Mouse (Mus musculus) liver, embryonic 15.5 days (tissue): ENCODE data around the gene Rnaseh2a. TPM values are rescaled to one million over a fixed set of nuclear protein-coding genes. Genes with fewer than 3 reads are reported as not detected.
A peak's percentile ranks its signal among the peaks of the same experiment; 100 is the strongest.

ENCODE experiments used
- ATAC-seq: fragments of 200-750 bp; cut with Nextera tagmentation; 2 replicates; pipeline ENCODE4 v1.8.0; 2017; ENCODE audit warnings: moderate number of reproducible peaks, mild to moderate bottlenecking, moderate library complexity; ENCODE audit not compliant: insufficient read depth
- H3K27ac ChIP-seq: fragments of 300-500 bp; sonication (generic); replicated peaks from 2 replicates; pipeline ENCODE4 v1.5.1; 2015; ENCODE audit warnings: mild to moderate bottlenecking, inconsistent platforms
- H3K27me3 ChIP-seq: fragments of 300-500 bp; sonication (generic); 2 replicates; pipeline ENCODE4 v1.6.1; 2015; ENCODE audit warnings: mild to moderate bottlenecking, inconsistent platforms
- H3K36me3 ChIP-seq: fragments of 300-500 bp; sonication (generic); replicated peaks from 2 replicates; pipeline ENCODE4 v1.6.1; 2015; ENCODE audit warnings: moderate library complexity, mild to moderate bottlenecking, inconsistent platforms
- H3K4me1 ChIP-seq: fragments of 300-500 bp; sonication (generic); replicated peaks from 2 replicates; pipeline ENCODE4 v1.6.1; 2015; ENCODE audit warnings: inconsistent platforms
- H3K4me2 ChIP-seq: fragments of 300-500 bp; sonication (generic); 2 replicates; pipeline ENCODE4 v1.6.1; 2015; ENCODE audit warnings: moderate library complexity, mild to moderate bottlenecking, inconsistent platforms
- H3K4me3 ChIP-seq: fragments of 300-500 bp; sonication (generic); replicated peaks from 2 replicates; pipeline ENCODE4 v1.5.1; 2015; ENCODE audit warnings: mild to moderate bottlenecking, inconsistent platforms
- H3K9ac ChIP-seq: fragments of 300-500 bp; sonication (generic); 2 replicates; pipeline ENCODE4 v1.6.1; 2015; ENCODE audit warnings: moderate library complexity, mild to moderate bottlenecking, inconsistent platforms
- H3K9me3 ChIP-seq: fragments of 300-500 bp; sonication (generic); replicated peaks from 2 replicates; pipeline ENCODE4 v1.6.1; 2016; ENCODE audit warnings: inconsistent platforms
- WGBS: fragments of 180-500 bp; shearing (Covaris S2); methylation state at CpG from one replicate; pipeline ENCODE4 v1.1.7; 2015; ENCODE audit warnings: mixed read lengths; ENCODE audit not compliant: insufficient replicate concordance; 5-methylcytosine and 5-hydroxymethylcytosine counted together
- polyA plus RNA-seq: library from polyadenylated mRNA; unstranded; fragments of >200 nt; fragmentation: Nextera tagmentation; extraction: Ambion mirVana; gene quantifications from 2 replicates; pipeline ENCODE4 v1.2.1, GENCODE M21; 2015

The Rnaseh2a gene
- polyA plus RNA-seq: 101 TPM in 2 replicates

- peak within 1 kb of the TSS; percentile 85 for H3K4me3 ChIP-seq
- WGBS: under 1% methylated on average over 56 of the region's 56 CpGs
Observed at GRCm38 (mm10) chr8:84969241-84970134, at the start of gene Rnaseh2a, which contains the start of the genes Gm49661 and Prdx2. Gene Rnaseh2a (minus strand): TSS chr8:84969767. Gene Gm49661 (minus strand): TSS chr8:84969433. Gene Prdx2 (plus strand): TSS chr8:84969587.

GRCm38 (mm10) chr8:85017209-85017608 lies 47.6 kb upstream of the Rnaseh2a start:
- Histone ChIP-seq H3K27me3 (peaks cover 34% of the 10 kb centered on the region), H3K9me3 (no peaks in the 10 kb centered on the region), H3K4me2 (no peak overlapping the region), H3K9ac (no peak overlapping the region), H3K27ac (no peak overlapping the region), H3K4me3 (no peak overlapping the region), H3K4me1 (peaks cover 6% of the 10 kb centered on the region), H3K36me3 (peaks cover 46% of the 10 kb centered on the region)
- no peak for ATAC-seq
- WGBS: 61% methylated on average over 5 of the region's 5 CpGs

More at GRCm38 (mm10) chr8:84969241-84970134, at the start of gene Rnaseh2a, which contains the start of the genes Gm49661 and Prdx2:
- no peaks in the 10 kb centered on the region for H3K9me3 ChIP-seq
- peak within 1 kb of the TSS; percentile 99 for H3K4me2 ChIP-seq
- peak; percentile 68 for ATAC-seq
- peaks cover 82% of the 10 kb centered on the region for H3K4me1 ChIP-seq
- H3K9ac ChIP-seq: peak within 1 kb of the TSS; percentile 95
- peak within 1 kb of the TSS; percentile 97 for H3K27ac ChIP-seq
- no peaks in the 10 kb centered on the region for H3K27me3 ChIP-seq
- peaks cover 49% of the 10 kb centered on the region for H3K36me3 ChIP-seq

GRCm38 (mm10) chr8:85016724-85017123 lies 47.2 kb upstream of the Rnaseh2a start:
- 66% methylated on average over 10 of the region's 10 CpGs for WGBS
- no peak overlapping the region for H3K27ac ChIP-seq
- no peak overlapping the region for H3K4me2 ChIP-seq
- H3K4me3 ChIP-seq: no peak overlapping the region
- no peak for ATAC-seq
- H3K27me3 ChIP-seq: peaks cover 38% of the 10 kb centered on the region
- no peaks in the 10 kb centered on the region for H3K9me3 ChIP-seq
- peaks cover 42% of the 10 kb centered on the region for H3K36me3 ChIP-seq
- H3K4me1 ChIP-seq: peaks cover 6% of the 10 kb centered on the region
- no peak overlapping the region for H3K9ac ChIP-seq

- peaks cover 56% of the 10 kb centered on the region for H3K27me3 ChIP-seq
- peak within 1 kb of the TSS; percentile 63 for H3K4me2 ChIP-seq
- H3K4me1 ChIP-seq: peaks cover 6% of the 10 kb centered on the region
- 36% methylated on average over 2 of the region's 2 CpGs for WGBS
- no peaks in the 10 kb centered on the region for H3K9me3 ChIP-seq
- H3K9ac ChIP-seq: no peak within 1 kb of the TSS
- H3K27ac ChIP-seq: no peak within 1 kb of the TSS
- no peak for ATAC-seq
- H3K4me3 ChIP-seq: peak within 1 kb of the TSS; percentile 11; the same call in 1 of the 2 replicates
- H3K36me3 ChIP-seq: peaks cover 19% of the 10 kb centered on the region
Observed at GRCm38 (mm10) chr8:85014431-85014830, 44.9 kb upstream of the Rnaseh2a start, which contains the start of gene Best2. Gene Best2 (minus strand): TSS chr8:85014531.

GRCm38 (mm10) chr8:85013230-85013840 lies 43.8 kb upstream of the Rnaseh2a start:
- H3K27ac ChIP-seq: no peak overlapping the region
- H3K4me1 ChIP-seq: peaks cover 6% of the 10 kb centered on the region
- H3K9me3 ChIP-seq: no peaks in the 10 kb centered on the region
- 5% methylated on average over 26 of the region's 26 CpGs for WGBS
- peak overlapping the region; percentile 63 for H3K4me2 ChIP-seq
- H3K27me3 ChIP-seq: peaks cover 67% of the 10 kb centered on the region
- H3K4me3 ChIP-seq: peak overlapping the region; percentile 11; the same call in 1 of the 2 replicates
- H3K9ac ChIP-seq: no peak overlapping the region
- ATAC-seq: 0 out of 2 replicates have a peak, but pooled peaks have one; percentile 16
- H3K36me3 ChIP-seq: peaks cover 8% of the 10 kb centered on the region

- H3K27me3 ChIP-seq: peaks cover 84% of the 10 kb centered on the region
- H3K27ac ChIP-seq: no peak overlapping the region
- no peaks in the 10 kb centered on the region for H3K9me3 ChIP-seq
- no peak for ATAC-seq
- H3K36me3 ChIP-seq: no peaks in the 10 kb centered on the region
- 14% methylated on average over 28 of the region's 28 CpGs for WGBS
- no peak overlapping the region for H3K4me2 ChIP-seq
- peaks cover 11% of the 10 kb centered on the region for H3K4me1 ChIP-seq
- no peak overlapping the region for H3K4me3 ChIP-seq
- no peak overlapping the region for H3K9ac ChIP-seq
Observed at GRCm38 (mm10) chr8:85011242-85011641, 41.7 kb upstream of the Rnaseh2a start.

GRCm38 (mm10) chr8:85007686-85008085 lies 38.1 kb upstream of the Rnaseh2a start:
- Histone ChIP-seq H3K36me3 (no peaks in the 10 kb centered on the region), H3K9me3 (no peaks in the 10 kb centered on the region), H3K4me2 (no peak overlapping the region), H3K27me3 (peaks cover 60% of the 10 kb centered on the region), H3K27ac (no peak overlapping the region), H3K4me3 (no peak overlapping the region), H3K4me1 (peaks cover 5% of the 10 kb centered on the region; the same call in 1 of the 2 replicates), H3K9ac (no peak overlapping the region)
- ATAC-seq: no peak
- WGBS: 21% methylated on average over 25 of the region's 25 CpGs

- H3K27me3 ChIP-seq: peaks cover 9% of the 10 kb centered on the region; the same call in 1 of the 2 replicates
- H3K4me2 ChIP-seq: peak overlapping the region; percentile 44
- WGBS: 4% methylated on average over 19 of the region's 19 CpGs
- no peak overlapping the region for H3K9ac ChIP-seq
- no peak overlapping the region for H3K4me3 ChIP-seq
- no peak overlapping the region for H3K27ac ChIP-seq
- peak; percentile 56 for ATAC-seq
- H3K9me3 ChIP-seq: no peaks in the 10 kb centered on the region
- peaks cover 13% of the 10 kb centered on the region for H3K4me1 ChIP-seq
- H3K36me3 ChIP-seq: no peaks in the 10 kb centered on the region
Observed at GRCm38 (mm10) chr8:84997649-84998295, 28.2 kb upstream of the Rnaseh2a start.

- no peaks in the 10 kb centered on the region for H3K9me3 ChIP-seq
- peaks cover 9% of the 10 kb centered on the region; the same call in 1 of the 2 replicates for H3K27me3 ChIP-seq
- H3K4me1 ChIP-seq: peaks cover 13% of the 10 kb centered on the region
- WGBS: 79% methylated on average over 5 of the region's 5 CpGs
- no peaks in the 10 kb centered on the region for H3K36me3 ChIP-seq
- no peak overlapping the region for H3K9ac ChIP-seq
- ATAC-seq: no peak
- H3K4me2 ChIP-seq: no peak overlapping the region
- no peak overlapping the region for H3K4me3 ChIP-seq
- H3K27ac ChIP-seq: no peak overlapping the region
Observed at GRCm38 (mm10) chr8:84996978-84997377, 27.4 kb upstream of the Rnaseh2a start.

GRCm38 (mm10) chr8:84995680-84996079 lies 26.1 kb upstream of the Rnaseh2a start:
- peaks cover 21% of the 10 kb centered on the region for H3K4me1 ChIP-seq
- peaks cover 9% of the 10 kb centered on the region; the same call in 1 of the 2 replicates for H3K27me3 ChIP-seq
- ATAC-seq: no peak
- H3K27ac ChIP-seq: no peak overlapping the region
- WGBS: 65% methylated on average over 25 of the region's 25 CpGs
- H3K9me3 ChIP-seq: no peaks in the 10 kb centered on the region
- no peaks in the 10 kb centered on the region for H3K36me3 ChIP-seq
- H3K4me2 ChIP-seq: no peak overlapping the region
- H3K4me3 ChIP-seq: no peak overlapping the region
- H3K9ac ChIP-seq: no peak overlapping the region
